Mouse (Mus musculus) intestine, postnatal 0 days (tissue): Measurements from ENCODE around the gene Krtap19-4. TPM values are rescaled to one million over a fixed set of nuclear protein-coding genes. Genes with fewer than 3 reads are reported as not detected.

ENCODE experiments used
- ATAC-seq: fragments of 200-750 bp; cut with Nextera tagmentation; 2 replicates; pipeline ENCODE4 v1.8.0; 2017; ENCODE audit warnings: mild to moderate bottlenecking, moderate TSS enrichment, moderate library complexity
- H3K27ac ChIP-seq: fragments of 300-500 bp; sonication (generic); 2 replicates; pipeline ENCODE4 v1.5.1; 2014; ENCODE audit warnings: mild to moderate bottlenecking, low read depth, low read length, moderate library complexity
- H3K27me3 ChIP-seq: fragments of 300-500 bp; sonication (generic); replicated peaks from 2 replicates; pipeline ENCODE4 v1.6.1; 2014; ENCODE audit warnings: low read length, mixed read lengths; ENCODE audit not compliant: control insufficient read depth, insufficient read depth
- H3K36me3 ChIP-seq: fragments of 300-500 bp; sonication (generic); 2 replicates; pipeline ENCODE4 v1.6.1; 2014; ENCODE audit warnings: mild to moderate bottlenecking, moderate library complexity; ENCODE audit not compliant: control insufficient read depth, insufficient read depth
- H3K4me1 ChIP-seq: fragments of 300-500 bp; sonication (generic); replicated peaks from 2 replicates; pipeline ENCODE4 v1.6.1; 2014; ENCODE audit warnings: antibody characterized with exemption, low read length, mixed read lengths; ENCODE audit not compliant: control insufficient read depth, insufficient read depth
- H3K4me2 ChIP-seq: fragments of 300-500 bp; sonication (generic); replicated peaks from 2 replicates; pipeline ENCODE4 v1.6.1; 2014; ENCODE audit warnings: low read depth, mild to moderate bottlenecking, moderate library complexity
- H3K4me3 ChIP-seq: fragments of 300-500 bp; sonication (generic); 2 replicates; pipeline ENCODE4 v1.5.1; 2014; ENCODE audit warnings: low read depth, low read length
- H3K9ac ChIP-seq: fragments of 300-500 bp; sonication (generic); 2 replicates; pipeline ENCODE4 v1.6.1; 2014; ENCODE audit warnings: mild to moderate bottlenecking, low read depth, low read length
- H3K9me3 ChIP-seq: fragments of 300-500 bp; sonication (generic); 2 replicates; pipeline ENCODE4 v1.6.1; 2016; ENCODE audit warnings: mixed run types; ENCODE audit not compliant: control insufficient read depth
- CTCF ChIP-seq: sonication (generic); IDR thresholded peaks from 2 replicates; pipeline ENCODE4 v1.5.1; 2016; ENCODE audit warnings: low read depth, mild to moderate bottlenecking, control low read depth, antibody characterized with exemption, moderate library complexity
- WGBS: fragments of 180-500 bp; shearing (Covaris S2); extraction: QIAGEN DNeasy Blood & Tissue Kit; methylation state at CpG from one replicate; pipeline ENCODE4 v1.1.7; 2014; 5-methylcytosine and 5-hydroxymethylcytosine counted together
- polyA plus RNA-seq: library from polyadenylated mRNA; unstranded; fragments of >200 nt; fragmentation: Nextera tagmentation; extraction: Ambion mirVana; gene quantifications from 2 replicates; pipeline ENCODE4 v1.2.1, GENCODE M21; 2015

Krtap19-4 gene
- polyA plus RNA-seq, 1 experiment from 2014 or later, result not detected

- no peak for ATAC-seq
- Histone ChIP-seq H3K9ac (no peak within 1 kb of the TSS), H3K27me3 (no peaks in the 10 kb centered on the region), H3K4me1 (no peaks in the 10 kb centered on the region), H3K36me3 (no peaks in the 10 kb centered on the region), H3K4me2 (no peak within 1 kb of the TSS), H3K9me3 (no peaks in the 10 kb centered on the region), H3K27ac (no peak within 1 kb of the TSS), H3K4me3 (no peak within 1 kb of the TSS)
- WGBS, result 85% methylated on average over 6 of the region's 6 CpGs
- no peak for TF ChIP-seq CTCF
Measured at GRCm38 (mm10) chr16:88869311-88869710, 15.6 kb downstream of the Krtap19-4 start, which contains the start of gene Krtap19-1. Krtap19-1 (minus strand) TSS chr16:88869411.

DNA sequence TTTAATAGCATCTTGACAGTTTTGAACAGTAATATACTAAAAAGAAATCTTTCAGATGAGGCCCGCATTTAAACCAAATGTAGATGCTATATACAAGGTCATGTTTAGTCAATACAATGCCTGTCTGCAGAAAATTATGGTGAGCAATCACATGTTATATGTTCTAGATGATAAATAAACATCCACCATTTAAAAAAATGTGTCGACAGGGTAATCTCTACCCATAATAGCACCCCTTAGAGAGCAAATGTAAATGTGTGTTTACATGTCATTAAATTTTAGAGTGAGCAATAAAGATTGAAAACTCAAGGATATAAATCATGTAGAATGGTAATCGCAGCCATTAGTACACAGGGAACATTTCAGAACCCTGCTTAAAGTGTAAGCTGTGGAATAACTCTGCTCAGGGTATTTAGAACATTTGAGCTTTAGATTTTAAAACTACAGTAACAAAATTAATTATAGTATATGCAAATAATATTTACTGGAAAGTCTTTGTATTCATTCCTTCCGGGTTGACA lies 19.9 kb downstream of the Krtap19-4 start:
- TF ChIP-seq CTCF, result no peak
- Histone ChIP-seq H3K36me3 (no peaks in the 10 kb centered on the region), H3K27me3 (no peaks in the 10 kb centered on the region), H3K4me3 (no peak overlapping the region), H3K9ac (no peak overlapping the region), H3K9me3 (no peaks in the 10 kb centered on the region), H3K4me2 (no peak overlapping the region), H3K4me1 (no peaks in the 10 kb centered on the region), H3K27ac (no peak overlapping the region)
- ATAC-seq, result no peak
- 80% methylated on average over 4 of the region's 4 CpGs for WGBS

GRCm38 (mm10) chr16:88851450-88851849 lies 33.4 kb downstream of the Krtap19-4 start:
- Histone ChIP-seq H3K9me3 (no peaks in the 10 kb centered on the region), H3K4me1 (no peaks in the 10 kb centered on the region), H3K36me3 (no peaks in the 10 kb centered on the region), H3K4me3 (no peak overlapping the region), H3K4me2 (no peak overlapping the region), H3K9ac (no peak overlapping the region), H3K27me3 (no peaks in the 10 kb centered on the region), H3K27ac (no peak overlapping the region)
- peak; percentile 79 for TF ChIP-seq CTCF
- ATAC-seq, result no peak
- WGBS, result 18% methylated on average over 5 of the region's 5 CpGs

GRCm38 (mm10) chr16:88848558-88848957 lies 36.3 kb downstream of the Krtap19-4 start:
- H3K9me3 ChIP-seq, result no peaks in the 10 kb centered on the region
- no peak overlapping the region for H3K4me3 ChIP-seq
- H3K36me3 ChIP-seq, result no peaks in the 10 kb centered on the region
- no peak for TF ChIP-seq CTCF
- no peaks in the 10 kb centered on the region for H3K4me1 ChIP-seq
- ATAC-seq, result no peak
- no peaks in the 10 kb centered on the region for H3K27me3 ChIP-seq
- H3K4me2 ChIP-seq, result no peak overlapping the region
- H3K9ac ChIP-seq, result no peak overlapping the region
- WGBS, result 82% methylated on average over 4 of the region's 4 CpGs
- no peak overlapping the region for H3K27ac ChIP-seq

DNA sequence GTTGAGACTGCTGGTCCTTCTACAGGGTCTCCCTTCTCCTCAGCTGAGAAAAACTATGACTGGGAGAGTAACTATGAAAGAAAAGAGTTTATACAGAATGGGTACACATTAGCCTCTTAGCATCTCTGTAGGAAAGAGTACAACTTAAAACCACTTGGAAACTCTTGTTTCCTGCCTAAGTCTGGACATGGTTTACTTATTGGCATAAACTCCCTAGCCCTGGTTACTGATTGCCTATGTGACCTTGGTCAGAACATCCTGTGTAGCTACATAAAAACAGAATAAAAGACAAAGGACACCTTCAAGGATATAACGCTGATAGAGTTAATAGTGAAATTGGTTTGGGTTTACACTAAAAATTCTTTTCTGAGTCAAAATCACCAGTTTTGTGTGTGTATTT lies 37.5 kb downstream of the Krtap19-4 start:
- Histone ChIP-seq H3K4me2 (no peak overlapping the region), H3K4me1 (no peaks in the 10 kb centered on the region), H3K27me3 (no peaks in the 10 kb centered on the region), H3K36me3 (no peaks in the 10 kb centered on the region), H3K4me3 (no peak overlapping the region), H3K9me3 (no peaks in the 10 kb centered on the region), H3K9ac (no peak overlapping the region), H3K27ac (no peak overlapping the region)
- TF ChIP-seq CTCF, result no peak
- ATAC-seq, result no peak
- WGBS, result 91% methylated on average over 1 of the region's 1 CpGs

Other genes starting within 250 kb of the Krtap19-4 start
- 0.37 and 2.0 TPM in 2 replicates for gene Krtap26-1, start 237.3 kb downstream of the Krtap19-4 start, polyA plus RNA-seq
- gene Krtap27-1, start 213.4 kb downstream of the Krtap19-4 start, polyA plus RNA-seq, result not detected in 2 replicates
- gene 2310061N02Rik, start 177.1 kb downstream of the Krtap19-4 start, polyA plus RNA-seq, result not detected in 2 replicates
- gene Krtap13-1, start 156.2 kb downstream of the Krtap19-4 start, polyA plus RNA-seq, result not detected in 2 replicates
- not detected in 2 replicates for gene Krtap13, start 133.5 kb downstream of the Krtap19-4 start, polyA plus RNA-seq
- not detected in 2 replicates for gene 2310034C09Rik, start 126.2 kb downstream of the Krtap19-4 start, polyA plus RNA-seq
- not detected in 2 replicates for gene 2310057N15Rik, start 110.9 kb downstream of the Krtap19-4 start, polyA plus RNA-seq
- gene Gm5965, start 107.2 kb downstream of the Krtap19-4 start, polyA plus RNA-seq, result not detected in 2 replicates
- gene Gm20741, start 72.9 kb downstream of the Krtap19-4 start, polyA plus RNA-seq, result not detected in 2 replicates
- not detected in 2 replicates for gene Krtap15, start 64.9 kb downstream of the Krtap19-4 start, polyA plus RNA-seq
- not detected in 2 replicates for gene Krtap14, start 58.9 kb downstream of the Krtap19-4 start, polyA plus RNA-seq
- not detected in 2 replicates for gene Krtap19-1, start 15.7 kb downstream of the Krtap19-4 start, polyA plus RNA-seq
- gene Krtap19-2, start 10.8 kb downstream of the Krtap19-4 start, polyA plus RNA-seq, result not detected in 2 replicates
- not detected in 2 replicates for gene Krtap19-3, start 7.1 kb downstream of the Krtap19-4 start, polyA plus RNA-seq
- gene Krtap19-5, start 11.4 kb upstream of the Krtap19-4 start, polyA plus RNA-seq, result not detected in 2 replicates
- not detected in 2 replicates for gene Krtap19-9b, start 47.2 kb upstream of the Krtap19-4 start, polyA plus RNA-seq
- not detected in 2 replicates for gene Krtap16-3, start 77.8 kb upstream of the Krtap19-4 start, polyA plus RNA-seq
- not detected in 2 replicates for gene Krtap22-2, start 125.7 kb upstream of the Krtap19-4 start, polyA plus RNA-seq
- not detected in 2 replicates for gene Gm10229, start 130.2 kb upstream of the Krtap19-4 start, polyA plus RNA-seq
- not detected in 2 replicates for gene Krtap6-1, start 146.6 kb upstream of the Krtap19-4 start, polyA plus RNA-seq
- gene Gm10228, start 156.4 kb upstream of the Krtap19-4 start, polyA plus RNA-seq, result not detected in 2 replicates
- not detected in 2 replicates for gene Krtap6-5, start 162.8 kb upstream of the Krtap19-4 start, polyA plus RNA-seq
- not detected in 2 replicates for gene 1110025L11Rik, start 178.9 kb upstream of the Krtap19-4 start, polyA plus RNA-seq
- not detected in 2 replicates for gene Krtap6-3, start 198.9 kb upstream of the Krtap19-4 start, polyA plus RNA-seq